8 mouse cellular contexts compared by ENCODE assay signal in the genomic region with DNA sequence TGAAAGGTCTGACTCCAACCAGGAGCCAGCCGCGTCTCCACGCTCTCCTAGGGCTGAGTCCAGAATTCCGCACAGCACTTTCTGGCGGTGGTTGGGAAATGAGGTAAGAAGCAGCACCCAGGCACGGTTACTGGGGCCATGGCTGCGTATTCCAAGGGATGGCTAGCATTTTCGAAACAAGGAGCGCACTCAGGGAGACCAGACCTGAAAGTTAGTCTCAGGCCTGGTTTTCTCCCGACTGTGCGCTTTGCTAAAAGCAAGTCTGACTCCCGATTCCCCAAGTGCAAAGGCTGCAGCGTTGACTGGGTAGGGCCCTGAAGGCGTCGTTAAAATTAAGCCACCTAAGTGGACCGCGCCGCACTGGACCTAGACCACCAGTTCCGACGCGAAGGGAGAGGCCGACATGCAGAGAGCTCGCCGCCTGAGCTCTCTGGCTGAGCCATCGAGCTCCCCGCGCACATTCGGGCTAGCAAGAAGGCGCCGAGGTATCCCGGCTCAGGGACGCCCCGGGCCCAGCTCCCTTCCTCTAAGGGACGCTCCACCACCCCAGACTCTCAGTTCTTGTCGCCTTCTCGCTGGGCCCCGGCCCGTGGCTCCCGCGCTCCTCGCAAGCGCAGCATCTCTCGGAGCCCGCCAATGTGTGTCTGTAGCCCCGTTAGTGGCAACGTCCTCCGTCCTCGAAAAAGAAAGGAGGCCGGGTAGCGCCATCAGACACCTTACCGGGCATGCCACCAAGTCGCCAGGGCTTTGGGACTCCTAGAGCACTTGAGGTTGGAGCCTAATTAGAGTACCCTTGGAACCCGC. TPM values are rescaled to one million over a fixed set of nuclear protein-coding genes. Genes with fewer than 3 reads are reported as not detected.
DNase-seq lines count a peak whose midpoint lies in the region; ATAC-seq lines count a peak whose summit lies in the region.

No protein-coding gene starts in this region.

- peak overlapping the region; percentile 99 for H3K9ac ChIP-seq in forebrain, embryonic 13.5 days
- H3K9ac ChIP-seq in hindbrain, embryonic 14.5 days = peak overlapping the region; percentile 92
- H3K9ac ChIP-seq in limb, embryonic 15.5 days = peak overlapping the region; percentile 93

- peaks cover 19% of the 10 kb centered on the region for H3K4me1 ChIP-seq in forebrain, embryonic 13.5 days
- H3K4me1 ChIP-seq in hindbrain, embryonic 14.5 days (replicated peaks; ENCODE audit: control insufficient read depth, insufficient read depth, low read length) = peaks cover 23% of the 10 kb centered on the region
- peaks cover 22% of the 10 kb centered on the region for H3K4me1 ChIP-seq in limb, embryonic 15.5 days

- no peak for ATAC-seq in forebrain, embryonic 13.5 days
- no peak for ATAC-seq in hindbrain, embryonic 14.5 days (ENCODE audit: low FRiP score)
- no peak for ATAC-seq in limb, embryonic 15.5 days (ENCODE audit: insufficient number of reproducible peaks, low FRiP score, low TSS enrichment, low read depth)

- no peaks in the 10 kb centered on the region for H3K9me3 ChIP-seq in forebrain, embryonic 13.5 days (replicated peaks)
- no peaks in the 10 kb centered on the region for H3K9me3 ChIP-seq in hindbrain, embryonic 14.5 days (ENCODE audit: control insufficient read depth, low read length)
- H3K9me3 ChIP-seq in limb, embryonic 15.5 days = no peaks in the 10 kb centered on the region

- peaks cover 7% of the 10 kb centered on the region; the same call in 1 of the 2 replicates for H3K36me3 ChIP-seq in forebrain, embryonic 13.5 days (ENCODE audit: poor library complexity, severe bottlenecking)
- no peaks in the 10 kb centered on the region for H3K36me3 ChIP-seq in hindbrain, embryonic 14.5 days (replicated peaks; ENCODE audit: control insufficient read depth, insufficient read depth)
- H3K36me3 ChIP-seq in limb, embryonic 15.5 days = 0 out of 2 replicates have a peak, but pooled peaks cover 6% of the 10 kb centered on the region

- DNase-seq in cerebellum, postnatal 25 days = peak; percentile 51
- no peak for DNase-seq in cerebellum, adult 8-10 months
- peak; percentile 35 for DNase-seq in R1 (ENCODE audit: low read depth, low spot score)
- peak; percentile 57 for DNase-seq in hindbrain, embryonic 14.5 days (ENCODE audit: low spot score)
- peak; percentile 24 for DNase-seq in naive thymus-derived CD4-positive, alpha-beta T cell, adult 2 months (ENCODE audit: low read depth)
- peak; percentile 12 for DNase-seq in thymus, postnatal 25 days

- peak overlapping the region; percentile 99 for H3K4me3 ChIP-seq in forebrain, embryonic 13.5 days
- peak overlapping the region; percentile 85 for H3K4me3 ChIP-seq in hindbrain, embryonic 14.5 days (replicated peaks; ENCODE audit: low read length)
- peak overlapping the region; percentile 92 for H3K4me3 ChIP-seq in limb, embryonic 15.5 days

- peak overlapping the region; percentile 86 for H3K4me2 ChIP-seq in forebrain, embryonic 13.5 days
- peak overlapping the region; percentile 86 for H3K4me2 ChIP-seq in hindbrain, embryonic 14.5 days (replicated peaks)
- peak overlapping the region; percentile 78 for H3K4me2 ChIP-seq in limb, embryonic 15.5 days

- under 1% methylated on average over 53 of the region's 53 CpGs for WGBS in forebrain, embryonic 13.5 days
- WGBS in hindbrain, embryonic 14.5 days = under 1% methylated on average over 53 of the region's 53 CpGs
- WGBS in limb, embryonic 15.5 days = under 1% methylated on average over 53 of the region's 53 CpGs

- no peaks in the 10 kb centered on the region for H3K27me3 ChIP-seq in forebrain, embryonic 13.5 days
- no peaks in the 10 kb centered on the region for H3K27me3 ChIP-seq in hindbrain, embryonic 14.5 days (ENCODE audit: control insufficient read depth, insufficient read depth, low read length)
- no peaks in the 10 kb centered on the region for H3K27me3 ChIP-seq in limb, embryonic 15.5 days

- H3K27ac ChIP-seq in forebrain, embryonic 13.5 days = peak overlapping the region; percentile 91
- peak overlapping the region; percentile 90 for H3K27ac ChIP-seq in hindbrain, embryonic 14.5 days
- peak overlapping the region; percentile 89 for H3K27ac ChIP-seq in limb, embryonic 15.5 days

RNA-seq across cellular contexts. Expression of gene Efnb2, which starts 1.3 kb away (rescaled TPM):
- polyA plus RNA-seq in forebrain, embryonic 13.5 days (2015; fragmentation: Nextera tagmentation; extraction: Ambion mirVana) = 41.7 and 46.8 TPM in 2 replicates
- 21.9 and 23.8 TPM in 2 replicates for polyA plus RNA-seq in hindbrain, embryonic 14.5 days (2014; fragmentation: Nextera tagmentation; extraction: Ambion mirVana)
- polyA plus RNA-seq in limb, embryonic 15.5 days (2015; fragmentation: Nextera tagmentation; extraction: Ambion mirVana) = 20.8 and 29.9 TPM in 2 replicates

RNA-seq across cellular contexts. Expression of gene Arglu1, which starts 30.6 kb away (rescaled TPM):
- 180 and 188 TPM in 2 replicates for polyA plus RNA-seq in forebrain, embryonic 13.5 days (2015; fragmentation: Nextera tagmentation; extraction: Ambion mirVana)
- 136 and 155 TPM in 2 replicates for polyA plus RNA-seq in hindbrain, embryonic 14.5 days (2014; fragmentation: Nextera tagmentation; extraction: Ambion mirVana)
- 111 and 137 TPM in 2 replicates for polyA plus RNA-seq in limb, embryonic 15.5 days (2015; fragmentation: Nextera tagmentation; extraction: Ambion mirVana)
